Mouse (Mus musculus) stomach, postnatal 0 days (tissue): ENCODE measurements around the gene Sprr4. TPM values are rescaled to one million over a fixed set of nuclear protein-coding genes. Genes with fewer than 3 reads are reported as not detected.
"Not testable (repeated sequence)": the region's sequence is repeated elsewhere in the genome, so short reads cannot be mapped to it uniquely, and the experiment has no call there.

Source experiments
- ATAC-seq: fragments of 200-750 bp; cut with Nextera tagmentation; 2 replicates; pipeline ENCODE4 v1.8.0; 2017; ENCODE audit not compliant: low FRiP score, low TSS enrichment
- DNase-seq: peaks from one replicate; pipeline ENCODE4 v3.0.0-alpha.2; 2016; ENCODE audit warnings: low spot score
- H3K27ac ChIP-seq: fragments of 300-500 bp; sonication (generic); replicated peaks from 2 replicates; pipeline ENCODE4 v1.5.1; 2014; ENCODE audit warnings: mild to moderate bottlenecking, control low read depth
- H3K27me3 ChIP-seq: fragments of 300-500 bp; sonication (generic); 2 replicates; pipeline ENCODE4 v1.6.1; 2014; ENCODE audit warnings: low read length; ENCODE audit not compliant: control insufficient read depth, insufficient read depth
- H3K36me3 ChIP-seq: fragments of 300-500 bp; sonication (generic); 2 replicates; pipeline ENCODE4 v1.6.1; 2014; ENCODE audit warnings: low read length, mixed read lengths; ENCODE audit not compliant: control insufficient read depth, insufficient read depth
- H3K4me1 ChIP-seq: fragments of 300-500 bp; sonication (generic); replicated peaks from 2 replicates; pipeline ENCODE4 v1.6.1; 2014; ENCODE audit warnings: antibody characterized with exemption; ENCODE audit not compliant: control insufficient read depth, insufficient read depth
- H3K4me2 ChIP-seq: fragments of 300-500 bp; sonication (generic); replicated peaks from 2 replicates; pipeline ENCODE4 v1.6.1; 2014; ENCODE audit warnings: low read depth, mild to moderate bottlenecking, control low read depth, moderate library complexity
- H3K4me3 ChIP-seq: fragments of 300-500 bp; sonication (generic); 2 replicates; pipeline ENCODE4 v1.5.1; 2014; ENCODE audit warnings: low read depth, low read length, control low read depth
- H3K9ac ChIP-seq: fragments of 300-500 bp; sonication (generic); 2 replicates; pipeline ENCODE4 v1.6.1; 2014; ENCODE audit warnings: mild to moderate bottlenecking, low read length, control low read depth, mixed read lengths
- H3K9me3 ChIP-seq: fragments of 300-500 bp; sonication (generic); 2 replicates; pipeline ENCODE4 v1.6.1; 2016; ENCODE audit warnings: low read length; ENCODE audit not compliant: control insufficient read depth
- CTCF ChIP-seq: IDR thresholded peaks from 2 replicates; pipeline ENCODE4 v1.5.1; 2016; ENCODE audit warnings: antibody characterized with exemption, low read depth, mild to moderate bottlenecking, moderate library complexity
- EP300 ChIP-seq: optimal IDR thresholded peaks from 2 replicates; pipeline ENCODE3; 2016; ENCODE audit warnings: antibody characterized with exemption
- whole genome bisulfite sequencing: fragments of 180-500 bp; shearing (Covaris S2); extraction: QIAGEN DNeasy Blood & Tissue Kit; methylation state at CpG from one replicate; pipeline ENCODE4 v1.1.7; 2014; 5-methylcytosine and 5-hydroxymethylcytosine counted together
- polyA plus RNA-seq: library from polyadenylated mRNA; unstranded; fragments of >200 nt; fragmentation: Nextera tagmentation; extraction: Ambion mirVana; gene quantifications from 2 replicates; pipeline ENCODE4 v1.2.1, GENCODE M21; 2015

Gene Sprr4
- 1.3 and 1.5 TPM in 2 replicates for polyA plus RNA-seq

GRCm38 (mm10) chr3:92500393-92500792 is at the start of gene Sprr4:
Gene Sprr4 (minus strand): TSS chr3:92500493.
- no peak within 1 kb of the TSS for H3K4me3 ChIP-seq
- no peaks in the 10 kb centered on the region for H3K4me1 ChIP-seq
- no peak for ATAC-seq
- H3K27me3 ChIP-seq: no peaks in the 10 kb centered on the region
- no peaks in the 10 kb centered on the region for H3K36me3 ChIP-seq
- DNase-seq: no peak
- H3K9me3 ChIP-seq: no peaks in the 10 kb centered on the region
- TF ChIP-seq EP300 (no peak), CTCF (no peak)
- no peak within 1 kb of the TSS for H3K27ac ChIP-seq
- WGBS: 83% methylated on average over 1 of the region's 1 CpGs
- no peak within 1 kb of the TSS for H3K4me2 ChIP-seq
- H3K9ac ChIP-seq: no peak within 1 kb of the TSS

- Histone ChIP-seq H3K4me3 (no peak within 1 kb of the TSS), H3K27me3 (no peaks in the 10 kb centered on the region), H3K4me2 (no peak within 1 kb of the TSS), H3K27ac (no peak within 1 kb of the TSS), H3K36me3 (no peaks in the 10 kb centered on the region), H3K9me3 (no peaks in the 10 kb centered on the region), H3K4me1 (no peaks in the 10 kb centered on the region), H3K9ac (no peak within 1 kb of the TSS)
- WGBS: 84% methylated on average over 3 of the region's 3 CpGs
- ATAC-seq (no peak), DNase-seq (no peak)
- TF ChIP-seq CTCF: no peak
- TF ChIP-seq EP300: no peak
These were observed 34.1 kb upstream of the Sprr4 start, which contains the start of gene 2310046K23Rik for GRCm38 (mm10) chr3:92534411-92534810. Gene 2310046K23Rik (minus strand): TSS chr3:92534511.

- H3K4me1 ChIP-seq: no peaks in the 10 kb centered on the region
- H3K27me3 ChIP-seq: no peaks in the 10 kb centered on the region
- no peak for ATAC-seq
- no peaks in the 10 kb centered on the region for H3K36me3 ChIP-seq
- TF ChIP-seq CTCF (peak; percentile 66), EP300 (no peak)
- H3K4me3 ChIP-seq: no peak overlapping the region
- H3K27ac ChIP-seq: no peak overlapping the region
- no peak for DNase-seq
- H3K9ac ChIP-seq: no peak overlapping the region
- H3K4me2 ChIP-seq: no peak overlapping the region
- H3K9me3 ChIP-seq: no peaks in the 10 kb centered on the region
These were observed 12.0 kb upstream of the Sprr4 start for GRCm38 (mm10) chr3:92512325-92512724.

GRCm38 (mm10) chr3:92510786-92511185 is 10.5 kb upstream of the Sprr4 start:
- peak; percentile 70; the same call in 1 of the 2 replicates for ATAC-seq
- peak; percentile 65 for DNase-seq

GRCm38 (mm10) chr3:92508185-92508584 is 7.9 kb upstream of the Sprr4 start:
- Histone ChIP-seq H3K9me3 (no peaks in the 10 kb centered on the region), H3K4me3 (no peak overlapping the region), H3K4me2 (no peak overlapping the region), H3K36me3 (no peaks in the 10 kb centered on the region), H3K4me1 (no peaks in the 10 kb centered on the region), H3K27me3 (no peaks in the 10 kb centered on the region), H3K27ac (no peak overlapping the region), H3K9ac (no peak overlapping the region)
- no peak for TF ChIP-seq CTCF
- no peak for TF ChIP-seq EP300
- WGBS: 64% methylated on average over 1 of the region's 1 CpGs
- no peak for DNase-seq
- no peak for ATAC-seq

More at GRCm38 (mm10) chr3:92510786-92511185, 10.5 kb upstream of the Sprr4 start:
- Histone ChIP-seq H3K27me3 (no peaks in the 10 kb centered on the region), H3K9ac (no peak overlapping the region), H3K4me3 (no peak overlapping the region), H3K4me1 (no peaks in the 10 kb centered on the region), H3K36me3 (no peaks in the 10 kb centered on the region), H3K27ac (no peak overlapping the region), H3K9me3 (no peaks in the 10 kb centered on the region), H3K4me2 (no peak overlapping the region)
- TF ChIP-seq CTCF (peak; percentile 85), EP300 (no peak)

GRCm38 (mm10) chr3:92503528-92503927 is 3.2 kb upstream of the Sprr4 start:
- ATAC-seq (no peak), DNase-seq (no peak)
- TF ChIP-seq CTCF (no peak), EP300 (no peak)
- no peaks in the 10 kb centered on the region for H3K9me3 ChIP-seq
- no peak overlapping the region for H3K4me3 ChIP-seq
- H3K36me3 ChIP-seq: no peaks in the 10 kb centered on the region
- H3K4me2 ChIP-seq: no peak overlapping the region
- H3K27me3 ChIP-seq: no peaks in the 10 kb centered on the region
- H3K27ac ChIP-seq: no peak overlapping the region
- no peaks in the 10 kb centered on the region for H3K4me1 ChIP-seq
- no peak overlapping the region for H3K9ac ChIP-seq

- H3K27ac ChIP-seq, H3K4me2 ChIP-seq, H3K36me3 ChIP-seq, H3K4me1 ChIP-seq, H3K9ac ChIP-seq, H3K27me3 ChIP-seq, ATAC-seq, H3K4me3 ChIP-seq, DNase-seq, H3K9me3 ChIP-seq: not testable (repeated sequence)
These were observed 10.0 kb downstream of the Sprr4 start for GRCm38 (mm10) chr3:92490262-92490661.
